Mouse (Mus musculus): ENCODE measurements around the gene Hist1h2bb. TPM values are rescaled to one million over a fixed set of nuclear protein-coding genes. Genes with fewer than 3 reads are reported as not detected.
"Not testable (repeated sequence)": the region's sequence is repeated elsewhere in the genome, so short reads cannot be mapped to it uniquely, and the experiment has no call there.

Gene Hist1h2bb
- polyA plus RNA-seq, 1 experiment from 2014 or later: 3.7 TPM

DNA sequence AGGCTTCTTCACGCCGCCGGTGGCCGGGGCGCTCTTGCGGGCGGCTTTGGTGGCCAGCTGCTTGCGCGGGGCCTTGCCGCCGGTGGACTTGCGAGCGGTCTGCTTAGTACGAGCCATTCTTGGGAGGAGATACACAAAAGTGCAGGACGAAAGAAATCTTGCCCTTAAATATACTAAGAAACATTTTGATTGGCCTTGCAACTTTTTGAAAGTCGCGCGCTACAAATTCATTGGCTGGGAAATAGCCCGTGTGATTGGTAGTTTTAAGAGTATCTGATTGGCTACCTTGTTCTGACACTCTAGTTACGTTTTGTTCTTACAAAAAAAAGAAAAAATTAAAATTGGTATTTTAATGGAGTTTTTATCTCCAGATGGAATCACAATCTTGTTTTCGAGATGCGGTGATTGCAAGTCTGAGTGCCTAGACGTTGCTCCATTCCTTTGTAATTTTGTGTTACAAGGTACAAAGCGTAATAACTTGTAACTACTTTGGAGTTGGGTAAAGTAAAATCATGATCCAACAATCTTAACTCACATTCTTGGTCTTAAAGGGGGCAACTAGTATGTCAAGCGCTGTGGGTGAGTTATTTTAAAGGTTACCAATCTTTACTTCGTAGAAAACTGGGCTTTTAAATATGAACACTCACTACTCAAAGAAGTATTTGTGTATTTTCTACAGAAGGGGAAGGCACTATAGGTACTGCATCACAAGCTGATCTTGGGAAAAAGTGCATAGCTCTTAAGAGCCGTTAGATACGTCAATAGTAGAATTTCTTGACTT is 963 bp upstream of the Hist1h2bb start, which contains the start of gene Hist1h3c:
TSS of gene Hist1h3c (minus strand) at position 222 of the 781 bp plus-strand sequence.
- WGBS: 1% methylated on average over 28 of the region's 28 CpGs
- DNase-seq (ENCODE audit: low spot score): peak; percentile 76
- Histone ChIP-seq H3K27me3 (ENCODE audit: low read depth, poor library complexity, severe bottlenecking) (no peaks in the 10 kb centered on the region), H3K36me3 (no peaks in the 10 kb centered on the region), H3K4me1 (peaks cover 25% of the 10 kb centered on the region), H3K4me3 (peak within 1 kb of the TSS; percentile 59), H3K9me3 (replicated peaks) (no peaks in the 10 kb centered on the region), H3K27ac (peak within 1 kb of the TSS; percentile 98)

- Histone ChIP-seq H3K4me3 (peak overlapping the region; percentile 59), H3K36me3 (no peaks in the 10 kb centered on the region), H3K4me1 (peaks cover 21% of the 10 kb centered on the region), H3K9me3 (replicated peaks) (no peaks in the 10 kb centered on the region), H3K27ac (peak overlapping the region; percentile 98), H3K27me3 (ENCODE audit: low read depth, poor library complexity, severe bottlenecking) (no peaks in the 10 kb centered on the region)
- 5% methylated on average over 13 of the region's 13 CpGs for WGBS
- peak; percentile 48 for DNase-seq (ENCODE audit: low spot score)
Observed at GRCm38 (mm10) chr13:23747081-23747891, 752 bp downstream of the Hist1h2bb start.

DNA sequence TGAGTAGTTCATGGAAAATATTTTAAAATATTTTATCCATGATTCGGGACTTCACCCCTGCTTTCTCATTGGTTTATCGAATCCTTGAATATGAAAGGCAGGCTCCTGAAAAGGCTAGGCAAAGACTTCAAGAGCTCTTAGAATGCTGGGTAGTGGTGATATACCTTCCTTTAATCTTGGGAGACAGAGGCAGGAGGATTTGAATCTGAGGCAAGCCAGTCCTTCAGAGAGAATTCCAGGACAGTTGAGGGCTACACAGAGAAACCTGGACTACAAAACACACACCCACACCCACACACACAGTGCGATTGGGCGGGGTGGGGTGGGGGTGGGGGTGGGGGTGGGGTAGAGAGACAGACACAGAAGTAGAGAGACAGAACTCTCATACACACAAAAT is 1.4 kb downstream of the Hist1h2bb start:
- Histone ChIP-seq H3K27me3 (ENCODE audit: low read depth, poor library complexity, severe bottlenecking) (no peaks in the 10 kb centered on the region), H3K4me3 (peak overlapping the region; percentile 59), H3K27ac (peak overlapping the region; percentile 98), H3K4me1 (peaks cover 21% of the 10 kb centered on the region), H3K36me3 (no peaks in the 10 kb centered on the region), H3K9me3 (replicated peaks) (no peaks in the 10 kb centered on the region)
- 14% methylated on average over 4 of the region's 4 CpGs for WGBS
- peak; percentile 42 for DNase-seq (ENCODE audit: low spot score)

- WGBS: 95% methylated on average over 5 of the region's 5 CpGs
- Histone ChIP-seq H3K4me1 (peaks cover 17% of the 10 kb centered on the region), H3K4me3 (no peak overlapping the region), H3K27ac (peak overlapping the region; percentile 98), H3K9me3 (replicated peaks) (no peaks in the 10 kb centered on the region), H3K27me3 (ENCODE audit: low read depth, poor library complexity, severe bottlenecking) (no peaks in the 10 kb centered on the region), H3K36me3 (no peaks in the 10 kb centered on the region)
- DNase-seq (ENCODE audit: low spot score): peak; percentile 28
Observed at GRCm38 (mm10) chr13:23749563-23750121, 3.1 kb downstream of the Hist1h2bb start.

DNA sequence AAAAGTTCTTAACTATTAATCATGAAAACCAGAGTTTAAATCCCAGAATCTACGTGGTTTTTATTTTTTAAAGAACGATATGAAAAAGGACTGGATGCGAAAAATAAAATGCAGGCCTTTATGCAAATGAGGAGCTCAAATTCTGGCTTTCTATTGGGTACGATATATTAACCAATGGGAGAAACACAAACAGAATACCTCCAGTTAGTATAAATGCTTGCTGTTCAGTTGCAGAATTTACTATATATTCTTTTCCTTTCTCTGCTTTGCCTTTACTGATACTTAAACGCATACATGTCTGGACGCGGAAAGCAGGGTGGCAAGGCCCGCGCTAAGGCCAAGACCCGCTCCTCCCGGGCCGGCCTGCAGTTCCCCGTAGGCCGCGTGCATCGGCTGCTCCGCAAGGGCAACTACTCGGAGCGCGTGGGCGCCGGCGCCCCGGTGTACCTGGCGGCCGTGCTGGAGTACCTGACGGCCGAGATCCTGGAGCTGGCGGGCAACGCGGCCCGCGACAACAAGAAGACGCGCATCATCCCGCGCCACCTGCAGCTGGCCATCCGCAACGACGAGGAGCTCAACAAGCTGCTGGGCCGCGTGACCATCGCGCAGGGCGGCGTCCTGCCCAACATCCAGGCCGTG is 4.4 kb downstream of the Hist1h2bb start, which contains the start of gene Hist1h2ab:
TSS of gene Hist1h2ab (plus strand) at position 288 of the 639 bp plus-strand sequence.
- Histone ChIP-seq H3K4me1 (peaks cover 17% of the 10 kb centered on the region), H3K27ac (peak within 1 kb of the TSS; percentile 98), H3K4me3 (peak within 1 kb of the TSS; percentile 51)
- not testable (repeated sequence) for H3K9me3 ChIP-seq (replicated peaks); H3K36me3 ChIP-seq; H3K27me3 ChIP-seq (ENCODE audit: low read depth, poor library complexity, severe bottlenecking)
- WGBS: 2% methylated on average over 32 of the region's 47 CpGs
- DNase-seq (ENCODE audit: low spot score): peak; percentile 82

DNA sequence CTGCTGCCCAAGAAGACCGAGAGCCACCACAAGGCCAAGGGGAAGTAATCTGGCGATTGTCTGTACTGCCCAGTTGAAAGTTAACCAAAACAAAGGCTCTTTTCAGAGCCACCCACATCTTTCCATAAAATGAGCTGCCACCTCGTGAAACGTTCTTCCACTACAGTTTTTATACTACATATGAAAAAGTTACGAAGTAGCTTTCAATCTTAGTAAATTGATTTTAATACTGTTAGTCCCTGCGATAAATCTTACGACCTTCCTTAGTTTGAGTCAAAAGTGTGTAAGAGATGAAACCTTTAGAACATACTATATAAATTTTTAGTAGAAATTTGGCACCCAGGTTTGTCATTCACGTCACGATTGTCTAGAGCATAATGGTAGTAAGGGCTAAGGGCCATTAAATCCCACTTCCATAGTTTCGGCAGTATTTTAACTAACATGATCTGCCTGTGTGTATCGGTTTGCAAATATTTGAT is 5.0 kb downstream of the Hist1h2bb start:
- H3K36me3 ChIP-seq: no peaks in the 10 kb centered on the region
- no peaks in the 10 kb centered on the region for H3K9me3 ChIP-seq (replicated peaks)
- H3K27me3 ChIP-seq (ENCODE audit: low read depth, poor library complexity, severe bottlenecking): no peaks in the 10 kb centered on the region
- peak overlapping the region; percentile 98 for H3K27ac ChIP-seq
- DNase-seq (ENCODE audit: low spot score): peak; percentile 45
- WGBS: 2% methylated on average over 11 of the region's 11 CpGs
- H3K4me1 ChIP-seq: peaks cover 17% of the 10 kb centered on the region
- H3K4me3 ChIP-seq: peak overlapping the region; percentile 51

DNA sequence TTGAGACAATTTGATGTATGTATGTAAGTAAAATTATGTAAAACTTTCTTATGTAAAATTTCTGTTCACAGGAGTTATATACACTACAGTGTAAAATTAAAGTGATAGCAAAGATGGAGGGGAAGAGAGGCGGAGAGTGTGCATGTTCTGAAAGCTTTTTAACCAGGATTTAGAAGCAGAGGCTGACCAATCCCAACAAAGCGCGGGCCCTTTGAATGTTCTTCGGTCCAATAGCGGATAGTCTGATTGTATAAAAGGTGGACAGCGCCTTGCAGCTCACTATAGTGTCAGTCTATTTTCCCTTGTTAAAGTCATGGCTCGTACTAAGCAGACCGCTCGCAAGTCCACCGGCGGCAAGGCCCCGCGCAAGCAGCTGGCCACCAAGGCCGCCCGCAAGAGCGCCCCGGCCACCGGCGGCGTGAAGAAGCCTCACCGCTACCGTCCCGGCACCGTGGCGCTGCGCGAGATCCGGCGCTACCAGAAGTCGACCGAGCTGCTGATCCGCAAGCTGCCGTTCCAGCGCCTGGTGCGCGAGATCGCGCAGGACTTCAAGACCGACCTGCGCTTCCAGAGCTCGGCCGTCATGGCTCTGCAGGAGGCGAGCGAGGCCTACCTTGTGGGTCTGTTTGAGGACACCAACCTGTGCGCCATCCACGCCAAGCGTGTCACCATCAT is 5.7 kb downstream of the Hist1h2bb start, which contains the start of gene Hist1h3b:
TSS of gene Hist1h3b (plus strand) at position 201 of the 675 bp plus-strand sequence.
- Histone ChIP-seq H3K27ac (peak within 1 kb of the TSS; percentile 98), H3K4me3 (peak within 1 kb of the TSS; percentile 51), H3K4me1 (peaks cover 14% of the 10 kb centered on the region)
- 0% methylated on average over 23 of the region's 47 CpGs for WGBS
- not testable (repeated sequence) for H3K36me3 ChIP-seq; H3K9me3 ChIP-seq (replicated peaks); H3K27me3 ChIP-seq (ENCODE audit: low read depth, poor library complexity, severe bottlenecking)
- peak; percentile 89 for DNase-seq (ENCODE audit: low spot score)

GRCm38 (mm10) chr13:23752742-23753172 is 6.2 kb downstream of the Hist1h2bb start:
- Histone ChIP-seq H3K36me3 (no peaks in the 10 kb centered on the region), H3K4me3 (peak overlapping the region; percentile 51), H3K27ac (peak overlapping the region; percentile 87), H3K27me3 (ENCODE audit: low read depth, poor library complexity, severe bottlenecking) (no peaks in the 10 kb centered on the region), H3K9me3 (replicated peaks) (no peaks in the 10 kb centered on the region), H3K4me1 (peaks cover 15% of the 10 kb centered on the region)
- WGBS: 7% methylated on average over 6 of the region's 6 CpGs
- DNase-seq (ENCODE audit: low spot score): no peak

DNA sequence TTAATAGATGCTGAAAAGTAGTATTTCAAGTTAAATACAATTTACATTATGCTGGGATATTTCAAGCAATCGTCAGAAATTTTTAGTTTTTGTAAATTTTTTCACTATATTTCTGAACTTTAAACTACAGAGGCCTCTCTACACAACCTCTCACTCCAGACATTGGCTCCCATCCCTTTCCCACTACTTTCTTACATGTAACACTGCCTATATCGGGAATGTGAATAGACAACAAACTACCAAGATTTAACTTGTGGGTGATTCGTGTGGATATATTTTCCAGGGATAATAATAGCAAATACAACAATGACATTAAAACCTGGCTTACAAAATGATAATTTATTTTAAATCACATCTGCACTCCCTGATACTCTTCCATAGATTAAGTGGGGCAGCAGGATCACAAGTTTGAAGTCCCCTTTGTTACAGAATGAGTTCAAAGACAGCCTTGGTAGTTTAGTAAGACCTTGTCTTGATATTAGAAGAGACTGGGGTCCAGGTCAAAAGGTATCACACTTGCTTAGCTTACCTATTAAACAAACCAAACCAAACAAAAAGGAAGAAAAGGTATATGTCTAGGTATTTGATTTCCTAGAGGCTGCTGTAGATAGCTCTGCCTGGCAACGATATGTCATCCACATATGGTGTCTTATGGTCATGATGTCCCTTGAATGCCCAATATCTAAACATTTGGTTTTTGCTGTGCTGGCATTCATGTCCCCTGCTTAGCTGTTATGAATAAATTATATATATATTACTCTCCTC is 7.0 kb downstream of the Hist1h2bb start:
- no peaks in the 10 kb centered on the region for H3K36me3 ChIP-seq
- peak overlapping the region; percentile 51 for H3K4me3 ChIP-seq
- H3K9me3 ChIP-seq (replicated peaks): no peaks in the 10 kb centered on the region
- H3K27me3 ChIP-seq (ENCODE audit: low read depth, poor library complexity, severe bottlenecking): no peaks in the 10 kb centered on the region
- peaks cover 7% of the 10 kb centered on the region for H3K4me1 ChIP-seq
- WGBS: 63% methylated on average over 4 of the region's 4 CpGs
- peak; percentile 22 for DNase-seq (ENCODE audit: low spot score)
- H3K27ac ChIP-seq: peak overlapping the region; percentile 87

GRCm38 (mm10) chr13:23755000-23755399 is 8.5 kb downstream of the Hist1h2bb start:
- no peaks in the 10 kb centered on the region for H3K27me3 ChIP-seq (ENCODE audit: low read depth, poor library complexity, severe bottlenecking)
- no peak overlapping the region for H3K4me3 ChIP-seq
- H3K4me1 ChIP-seq: peaks cover 7% of the 10 kb centered on the region
- DNase-seq (ENCODE audit: low spot score): no peak
- H3K36me3 ChIP-seq: no peaks in the 10 kb centered on the region
- peak overlapping the region; percentile 92 for H3K27ac ChIP-seq
- no peaks in the 10 kb centered on the region for H3K9me3 ChIP-seq (replicated peaks)

DNA sequence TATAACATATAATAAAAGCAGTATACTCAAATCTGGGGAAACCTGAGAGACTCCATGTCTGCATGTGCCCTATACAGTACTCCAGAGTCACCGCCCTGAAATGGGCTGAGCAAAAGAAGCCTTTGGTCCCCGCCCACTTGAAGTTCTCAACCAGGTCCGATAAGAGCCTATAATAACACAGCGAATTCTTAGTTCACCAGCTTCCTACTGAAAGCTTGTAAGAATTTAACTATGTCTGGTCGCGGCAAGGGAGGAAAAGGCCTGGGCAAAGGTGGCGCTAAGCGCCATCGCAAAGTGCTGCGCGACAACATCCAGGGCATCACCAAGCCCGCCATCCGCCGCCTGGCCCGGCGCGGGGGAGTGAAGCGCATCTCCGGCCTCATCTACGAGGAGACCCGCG is 10.3 kb downstream of the Hist1h2bb start, which contains the start of gene Hist1h4b:
TSS of gene Hist1h4b (plus strand) at position 224 of the 400 bp plus-strand sequence.
- H3K27me3 ChIP-seq (ENCODE audit: low read depth, poor library complexity, severe bottlenecking): no peaks in the 10 kb centered on the region
- H3K27ac ChIP-seq: peak within 1 kb of the TSS; percentile 92
- H3K4me1 ChIP-seq: peaks cover 12% of the 10 kb centered on the region
- no peaks in the 10 kb centered on the region for H3K9me3 ChIP-seq (replicated peaks)
- peak; percentile 91 for DNase-seq (ENCODE audit: low spot score)
- H3K36me3 ChIP-seq: no peaks in the 10 kb centered on the region
- H3K4me3 ChIP-seq: peak within 1 kb of the TSS; percentile 52
- 0% methylated on average over 19 of the region's 22 CpGs for WGBS
